Mouse (Mus musculus) heart, embryonic 16.5 days (tissue): ENCODE results near the gene Sema4c. TPM values are rescaled to one million over a fixed set of nuclear protein-coding genes. Genes with fewer than 3 reads are reported as not detected.
A peak's percentile ranks its signal among the peaks of the same experiment; 100 is the strongest.

Source experiments
- ATAC-seq: fragments of 200-750 bp; cut with Nextera tagmentation; replicated peaks from 2 replicates; pipeline ENCODE4 v1.8.0; 2017; ENCODE audit warnings: moderate number of reproducible peaks; ENCODE audit not compliant: insufficient read depth, low FRiP score; ENCODE audit errors: extremely low read depth
- H3K27ac ChIP-seq: fragments of 300-500 bp; sonication (generic); 2 replicates; pipeline ENCODE4 v1.5.1; 2014; ENCODE audit warnings: mild to moderate bottlenecking, low read length, control low read depth, moderate library complexity
- H3K27me3 ChIP-seq: fragments of 300-500 bp; sonication (generic); 2 replicates; pipeline ENCODE4 v1.6.1; 2014; ENCODE audit warnings: low read length, mixed read lengths; ENCODE audit not compliant: control insufficient read depth, insufficient read depth
- H3K36me3 ChIP-seq: fragments of 300-500 bp; sonication (generic); 2 replicates; pipeline ENCODE4 v1.6.1; 2014; ENCODE audit not compliant: control insufficient read depth, insufficient read depth
- H3K4me1 ChIP-seq: fragments of 300-500 bp; sonication (generic); 2 replicates; pipeline ENCODE4 v1.6.1; 2014; ENCODE audit warnings: low read length, mixed read lengths; ENCODE audit not compliant: control insufficient read depth, insufficient read depth
- H3K4me2 ChIP-seq: fragments of 300-500 bp; sonication (generic); 2 replicates; pipeline ENCODE4 v1.6.1; 2014; ENCODE audit warnings: low read depth, mild to moderate bottlenecking, control low read depth, low read length
- H3K4me3 ChIP-seq: fragments of 300-500 bp; sonication (generic); 2 replicates; pipeline ENCODE4 v1.5.1; 2014; ENCODE audit warnings: mild to moderate bottlenecking, control low read depth, low read length
- H3K9ac ChIP-seq: fragments of 300-500 bp; sonication (generic); 2 replicates; pipeline ENCODE4 v1.6.1; 2014; ENCODE audit warnings: low read length, control low read depth
- H3K9me3 ChIP-seq: fragments of 300-500 bp; sonication (generic); replicated peaks from 2 replicates; pipeline ENCODE4 v1.6.1; 2016; ENCODE audit warnings: low read length; ENCODE audit not compliant: control insufficient read depth
- WGBS: fragments of 180-500 bp; shearing (Covaris S2); extraction: QIAGEN DNeasy Blood & Tissue Kit; methylation state at CpG from one replicate; pipeline ENCODE4 v1.1.7; 2014; 5-methylcytosine and 5-hydroxymethylcytosine counted together
- polyA plus RNA-seq: library from polyadenylated mRNA; unstranded; fragments of >200 nt; fragmentation: Nextera tagmentation; extraction: Ambion mirVana; gene quantifications from 2 replicates; pipeline ENCODE4 v1.2.1, GENCODE M21; 2015

Gene Sema4c
- polyA plus RNA-seq, 1 experiment from 2014 or later, result 7.8 TPM

DNA sequence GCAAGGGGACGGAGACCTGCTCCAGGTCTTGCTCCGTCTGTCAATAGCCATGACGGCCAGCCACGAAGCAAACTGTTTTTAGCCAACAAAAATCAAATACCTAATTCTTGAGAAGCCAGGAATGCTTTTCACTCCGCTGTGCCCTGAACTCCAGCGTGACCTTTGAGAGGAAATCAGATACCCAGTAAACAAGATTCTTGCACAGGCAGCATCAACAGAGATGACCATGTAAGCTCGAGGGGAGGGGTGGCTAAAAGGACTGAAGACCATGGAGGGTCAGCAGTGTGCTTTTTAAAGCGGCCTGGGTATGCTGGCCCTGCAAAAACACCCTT, 21.8 kb downstream of the Sema4c start:
- 37% methylated on average over 8 of the region's 8 CpGs for WGBS
- Histone ChIP-seq H3K4me1 (peaks cover 54% of the 10 kb centered on the region), H3K4me2 (peak overlapping the region; percentile 21; the same call in 1 of the 2 replicates), H3K9me3 (no peaks in the 10 kb centered on the region), H3K36me3 (peaks cover 17% of the 10 kb centered on the region), H3K27me3 (no peaks in the 10 kb centered on the region), H3K27ac (peak overlapping the region; percentile 98), H3K4me3 (no peak overlapping the region), H3K9ac (peak overlapping the region; percentile 49; the same call in 1 of the 2 replicates)
- ATAC-seq, result no peak

DNA sequence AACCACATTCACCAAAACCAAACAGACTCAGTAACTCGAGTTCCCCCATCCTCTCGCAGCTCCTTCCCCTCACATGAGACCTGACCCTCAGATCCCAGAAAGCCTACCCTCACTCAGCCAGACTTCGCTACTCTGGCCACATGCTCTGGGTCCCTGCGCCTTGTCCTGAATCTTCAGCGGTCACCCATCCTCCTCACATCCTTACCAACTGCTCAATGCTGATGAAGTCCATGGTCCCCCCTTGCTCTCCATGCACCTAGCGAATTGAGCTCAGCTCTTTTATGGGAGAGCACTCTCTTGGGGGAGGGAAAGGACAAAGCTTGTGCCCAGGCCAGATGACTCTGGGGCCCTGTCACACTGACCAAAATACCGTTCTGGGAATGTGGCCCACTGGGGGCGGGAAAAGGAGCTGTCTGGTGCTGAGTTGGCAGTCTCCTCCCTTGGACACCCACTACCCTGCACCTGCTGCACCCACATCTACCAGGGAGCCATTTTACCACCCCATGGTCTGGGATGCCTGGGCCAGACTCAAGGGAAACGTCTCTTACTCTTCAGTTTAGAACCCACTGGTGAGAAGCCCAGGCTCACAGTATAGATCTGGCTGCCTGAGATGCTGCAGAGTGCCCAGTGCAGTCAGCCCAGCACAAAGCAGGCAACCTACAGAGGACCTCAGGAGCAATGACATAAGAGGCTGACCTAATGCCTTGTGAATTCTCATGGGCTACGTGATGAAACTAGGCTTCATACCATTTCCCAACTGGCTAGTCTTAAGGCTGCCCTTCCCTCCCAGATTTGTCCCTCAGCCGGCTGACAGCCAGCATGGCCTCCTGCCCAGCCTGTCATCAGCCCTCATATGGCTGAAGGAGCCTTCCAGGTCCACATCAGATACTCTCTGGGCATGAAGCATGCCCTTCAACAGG, 22.4 kb downstream of the Sema4c start:
- Histone ChIP-seq H3K36me3 (peaks cover 14% of the 10 kb centered on the region), H3K4me3 (no peak overlapping the region), H3K9ac (peak overlapping the region; percentile 58), H3K9me3 (no peaks in the 10 kb centered on the region), H3K4me1 (peaks cover 60% of the 10 kb centered on the region), H3K27me3 (no peaks in the 10 kb centered on the region), H3K27ac (peak overlapping the region; percentile 98), H3K4me2 (peak overlapping the region; percentile 36)
- peak; percentile 53 for ATAC-seq
- 66% methylated on average over 11 of the region's 11 CpGs for WGBS

- WGBS, result 55% methylated on average over 6 of the region's 6 CpGs
- H3K36me3 ChIP-seq, result peaks cover 13% of the 10 kb centered on the region
- no peaks in the 10 kb centered on the region for H3K9me3 ChIP-seq
- H3K9ac ChIP-seq, result peak overlapping the region; percentile 58
- no peak for ATAC-seq
- peaks cover 63% of the 10 kb centered on the region for H3K4me1 ChIP-seq
- no peak overlapping the region for H3K4me3 ChIP-seq
- no peaks in the 10 kb centered on the region for H3K27me3 ChIP-seq
- peak overlapping the region; percentile 16 for H3K4me2 ChIP-seq
- H3K27ac ChIP-seq, result peak overlapping the region; percentile 98
These were observed 23.5 kb downstream of the Sema4c start for GRCm38 (mm10) chr1:36534595-36535058.

- Histone ChIP-seq H3K4me3 (no peak overlapping the region), H3K9ac (no peak overlapping the region), H3K4me2 (no peak overlapping the region), H3K27ac (no peak overlapping the region), H3K9me3 (no peaks in the 10 kb centered on the region), H3K4me1 (peaks cover 59% of the 10 kb centered on the region), H3K27me3 (no peaks in the 10 kb centered on the region), H3K36me3 (peaks cover 6% of the 10 kb centered on the region)
- 61% methylated on average over 6 of the region's 6 CpGs for WGBS
- ATAC-seq, result no peak
These were observed 24.6 kb downstream of the Sema4c start for GRCm38 (mm10) chr1:36533546-36533945.

GRCm38 (mm10) chr1:36531461-36531860, 26.7 kb downstream of the Sema4c start:
- H3K4me1 ChIP-seq, result peaks cover 58% of the 10 kb centered on the region
- H3K27me3 ChIP-seq, result no peaks in the 10 kb centered on the region
- WGBS, result 63% methylated on average over 12 of the region's 12 CpGs
- 0 out of 2 replicates have a peak overlapping the region, but pooled peaks have one; percentile 2 for H3K9ac ChIP-seq
- H3K36me3 ChIP-seq, result peaks cover 12% of the 10 kb centered on the region
- no peak overlapping the region for H3K4me3 ChIP-seq
- no peak overlapping the region for H3K4me2 ChIP-seq
- H3K27ac ChIP-seq, result peak overlapping the region; percentile 22
- H3K9me3 ChIP-seq, result no peaks in the 10 kb centered on the region
- no peak for ATAC-seq

DNA sequence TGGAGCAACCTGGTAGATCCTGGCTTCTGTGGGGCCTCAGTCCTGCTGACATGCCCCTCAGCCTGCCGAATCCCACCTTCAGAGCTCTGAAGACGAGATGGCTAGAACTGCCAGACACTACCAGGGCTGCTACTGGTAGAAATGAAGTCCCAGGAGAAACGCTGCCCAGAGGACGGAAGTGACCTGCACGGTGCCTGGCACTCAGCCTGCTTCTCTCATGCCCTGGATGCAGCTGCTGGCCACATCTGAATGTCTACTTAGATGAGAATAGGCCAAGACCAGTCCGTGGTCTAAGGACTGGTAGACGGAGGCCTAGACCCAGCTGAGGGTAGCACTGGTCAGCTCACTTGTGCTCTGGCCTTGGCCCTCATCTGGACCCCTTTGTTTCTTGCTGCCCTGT, 27.2 kb downstream of the Sema4c start:
- Histone ChIP-seq H3K36me3 (peaks cover 12% of the 10 kb centered on the region), H3K4me1 (peaks cover 53% of the 10 kb centered on the region), H3K4me3 (no peak overlapping the region), H3K9ac (peak overlapping the region; percentile 9; the same call in 1 of the 2 replicates), H3K4me2 (no peak overlapping the region), H3K9me3 (no peaks in the 10 kb centered on the region), H3K27ac (peak overlapping the region; percentile 22), H3K27me3 (no peaks in the 10 kb centered on the region)
- no peak for ATAC-seq
- WGBS, result 78% methylated on average over 7 of the region's 7 CpGs

DNA sequence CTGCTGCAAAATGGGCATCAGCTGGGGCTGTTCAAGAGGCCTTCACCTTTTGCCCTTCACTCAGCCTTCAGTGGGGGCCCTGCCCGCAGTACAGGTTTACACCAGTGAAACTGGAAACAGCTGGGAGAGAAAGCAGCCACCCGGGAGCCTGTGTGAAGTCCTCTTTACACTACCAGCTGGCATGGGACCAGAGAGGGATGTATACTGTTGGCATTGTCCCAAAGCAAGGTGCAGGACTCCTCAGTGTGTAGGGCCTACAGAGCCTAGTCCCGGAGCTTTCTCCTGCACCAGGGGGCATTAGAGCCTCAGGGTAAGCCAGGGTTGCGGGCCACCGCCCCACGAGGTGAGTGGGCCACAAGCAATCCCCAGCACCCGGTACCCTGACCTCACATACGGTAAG, 27.7 kb downstream of the Sema4c start:
- Histone ChIP-seq H3K9ac (0 out of 2 replicates have a peak overlapping the region, but pooled peaks have one; percentile 9), H3K36me3 (peaks cover 15% of the 10 kb centered on the region), H3K9me3 (no peaks in the 10 kb centered on the region), H3K4me1 (peaks cover 48% of the 10 kb centered on the region), H3K27ac (peak overlapping the region; percentile 22), H3K27me3 (no peaks in the 10 kb centered on the region), H3K4me2 (no peak overlapping the region), H3K4me3 (no peak overlapping the region)
- WGBS, result 57% methylated on average over 8 of the region's 8 CpGs
- peak; percentile 25; the same call in 1 of the 2 replicates for ATAC-seq

DNA sequence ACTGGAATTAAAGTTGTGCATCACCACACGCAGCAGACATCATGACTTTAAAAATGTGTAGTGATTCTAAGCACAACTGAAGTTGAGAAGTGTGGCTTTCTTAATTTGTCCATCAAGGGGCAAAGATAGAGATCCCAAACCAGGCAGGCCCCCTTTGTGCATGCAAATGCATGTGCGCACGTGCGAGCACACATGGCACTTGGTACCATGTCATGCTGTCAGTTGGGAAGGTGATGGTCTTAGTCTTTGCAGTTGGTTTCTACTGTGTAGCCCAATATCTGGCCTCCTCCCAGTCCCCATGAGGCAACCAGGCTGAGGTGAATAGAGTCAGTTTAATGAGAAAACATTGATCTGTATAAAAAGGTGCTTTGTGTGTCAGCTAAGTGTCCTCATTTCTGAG, 28.3 kb downstream of the Sema4c start:
- Histone ChIP-seq H3K4me1 (peaks cover 42% of the 10 kb centered on the region), H3K9me3 (no peaks in the 10 kb centered on the region), H3K36me3 (peaks cover 22% of the 10 kb centered on the region), H3K27me3 (no peaks in the 10 kb centered on the region), H3K9ac (no peak overlapping the region), H3K4me3 (no peak overlapping the region), H3K4me2 (no peak overlapping the region), H3K27ac (peak overlapping the region; percentile 22)
- 89% methylated on average over 4 of the region's 4 CpGs for WGBS
- ATAC-seq, result no peak

DNA sequence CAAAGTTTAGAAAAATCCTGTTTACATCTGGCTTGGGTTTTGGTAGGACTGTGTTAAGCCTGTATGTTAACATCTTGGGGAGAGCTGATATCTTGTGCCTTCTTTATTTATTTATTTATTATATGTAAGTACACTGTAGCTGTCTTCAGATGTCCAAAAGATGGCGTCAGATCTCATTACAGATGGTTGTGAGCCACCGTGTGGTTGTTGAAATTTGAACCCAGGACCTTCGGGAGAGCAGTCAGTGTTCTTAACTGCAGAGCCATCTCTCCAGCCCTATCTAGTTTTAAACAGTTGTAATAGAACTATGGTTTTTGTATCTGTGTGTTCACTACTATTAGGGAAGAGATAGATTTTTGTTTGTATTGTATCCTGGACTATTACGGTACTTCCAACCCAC, 28.9 kb downstream of the Sema4c start:
- peaks cover 39% of the 10 kb centered on the region for H3K4me1 ChIP-seq
- H3K9ac ChIP-seq, result no peak overlapping the region
- no peak overlapping the region for H3K4me2 ChIP-seq
- H3K9me3 ChIP-seq, result no peaks in the 10 kb centered on the region
- no peak for ATAC-seq
- H3K36me3 ChIP-seq, result peaks cover 26% of the 10 kb centered on the region
- WGBS, result 84% methylated on average over 4 of the region's 4 CpGs
- H3K4me3 ChIP-seq, result no peak overlapping the region
- no peak overlapping the region for H3K27ac ChIP-seq
- no peaks in the 10 kb centered on the region for H3K27me3 ChIP-seq
